Mouse (Mus musculus) neural tube, embryonic 13.5 days (tissue): ENCODE results near the gene Spata21. TPM values are rescaled to one million over a fixed set of nuclear protein-coding genes. Genes with fewer than 3 reads are reported as not detected.
"Not testable (repeated sequence)": the region's sequence is repeated elsewhere in the genome, so short reads cannot be mapped to it uniquely, and the experiment has no call there.

ENCODE experiments used
- ATAC-seq: fragments of 200-750 bp; cut with Nextera tagmentation; 2 replicates; pipeline ENCODE4 v1.8.0; 2017; ENCODE audit warnings: low read depth, mild to moderate bottlenecking, moderate TSS enrichment, moderate library complexity
- H3K27ac ChIP-seq: fragments of 300-500 bp; sonication (generic); replicated peaks from 2 replicates; pipeline ENCODE4 v1.5.1; 2015; ENCODE audit warnings: moderate library complexity, mild to moderate bottlenecking, inconsistent platforms
- H3K27me3 ChIP-seq: fragments of 300-500 bp; sonication (generic); 2 replicates; pipeline ENCODE4 v1.6.1; 2015; ENCODE audit warnings: mild to moderate bottlenecking, inconsistent platforms
- H3K36me3 ChIP-seq: fragments of 300-500 bp; sonication (generic); 2 replicates; pipeline ENCODE4 v1.6.1; 2015; ENCODE audit warnings: mild to moderate bottlenecking, inconsistent platforms
- H3K4me1 ChIP-seq: fragments of 300-500 bp; sonication (generic); replicated peaks from 2 replicates; pipeline ENCODE4 v1.6.1; 2015; ENCODE audit warnings: inconsistent platforms
- H3K4me2 ChIP-seq: fragments of 300-500 bp; sonication (generic); 2 replicates; pipeline ENCODE4 v1.6.1; 2015; ENCODE audit warnings: inconsistent platforms, mild to moderate bottlenecking, moderate library complexity
- H3K4me3 ChIP-seq: fragments of 300-500 bp; sonication (generic); 2 replicates; pipeline ENCODE4 v1.5.1; 2015; ENCODE audit warnings: mild to moderate bottlenecking, inconsistent platforms
- H3K9ac ChIP-seq: fragments of 300-500 bp; sonication (generic); 2 replicates; pipeline ENCODE4 v1.6.1; 2015; ENCODE audit warnings: moderate library complexity, mild to moderate bottlenecking, inconsistent platforms
- H3K9me3 ChIP-seq: fragments of 300-500 bp; sonication (generic); 2 replicates; pipeline ENCODE4 v1.6.1; 2016; ENCODE audit warnings: inconsistent platforms
- WGBS: fragments of 180-500 bp; shearing (Covaris S2); methylation state at CpG from one replicate; pipeline ENCODE4 v1.1.7; 2015; 5-methylcytosine and 5-hydroxymethylcytosine counted together
- polyA plus RNA-seq: library from polyadenylated mRNA; unstranded; fragments of >200 nt; fragmentation: Nextera tagmentation; extraction: Ambion mirVana; gene quantifications from 2 replicates; pipeline ENCODE4 v1.2.1, GENCODE M21; 2015

Spata21 gene
- polyA plus RNA-seq, 1 experiment from 2014 or later, result not detected

DNA sequence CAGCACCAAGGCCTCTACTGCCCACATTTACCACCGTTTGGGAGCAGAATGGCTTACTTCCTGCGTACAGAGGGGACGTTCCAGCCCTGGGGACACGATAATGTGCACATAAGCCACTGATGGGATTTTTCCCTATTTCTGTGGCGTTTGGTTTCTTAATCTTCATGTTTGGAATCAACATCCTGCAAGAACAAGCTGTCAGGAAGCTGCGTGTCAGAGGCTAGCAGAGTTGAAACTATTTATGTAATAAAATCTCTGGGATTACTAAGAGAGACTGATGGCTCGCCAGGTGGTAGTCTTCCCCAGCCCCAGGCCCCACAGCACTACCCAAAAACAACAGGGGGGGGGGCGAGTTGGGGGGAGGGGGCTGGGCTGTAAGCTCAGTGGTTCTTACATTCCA, 45.1 kb downstream of the Spata21 start:
- Histone ChIP-seq H3K9ac (no peak overlapping the region), H3K4me2 (no peak overlapping the region), H3K27me3 (no peaks in the 10 kb centered on the region), H3K27ac (no peak overlapping the region), H3K36me3 (no peaks in the 10 kb centered on the region), H3K9me3 (no peaks in the 10 kb centered on the region), H3K4me3 (no peak overlapping the region), H3K4me1 (peaks cover 75% of the 10 kb centered on the region)
- WGBS, result 67% methylated on average over 8 of the region's 8 CpGs
- ATAC-seq, result no peak

GRCm38 (mm10) chr4:141134031-141134441, 45.9 kb downstream of the Spata21 start:
- H3K9ac ChIP-seq, result 0 out of 2 replicates have a peak overlapping the region, but pooled peaks have one; percentile 45
- H3K4me3 ChIP-seq, result no peak overlapping the region
- peaks cover 82% of the 10 kb centered on the region for H3K4me1 ChIP-seq
- ATAC-seq, result no peak
- peak overlapping the region; percentile 70 for H3K27ac ChIP-seq
- no peaks in the 10 kb centered on the region for H3K27me3 ChIP-seq
- no peaks in the 10 kb centered on the region for H3K36me3 ChIP-seq
- no peak overlapping the region for H3K4me2 ChIP-seq
- WGBS, result 15% methylated on average over 8 of the region's 8 CpGs
- H3K9me3 ChIP-seq, result no peaks in the 10 kb centered on the region

DNA sequence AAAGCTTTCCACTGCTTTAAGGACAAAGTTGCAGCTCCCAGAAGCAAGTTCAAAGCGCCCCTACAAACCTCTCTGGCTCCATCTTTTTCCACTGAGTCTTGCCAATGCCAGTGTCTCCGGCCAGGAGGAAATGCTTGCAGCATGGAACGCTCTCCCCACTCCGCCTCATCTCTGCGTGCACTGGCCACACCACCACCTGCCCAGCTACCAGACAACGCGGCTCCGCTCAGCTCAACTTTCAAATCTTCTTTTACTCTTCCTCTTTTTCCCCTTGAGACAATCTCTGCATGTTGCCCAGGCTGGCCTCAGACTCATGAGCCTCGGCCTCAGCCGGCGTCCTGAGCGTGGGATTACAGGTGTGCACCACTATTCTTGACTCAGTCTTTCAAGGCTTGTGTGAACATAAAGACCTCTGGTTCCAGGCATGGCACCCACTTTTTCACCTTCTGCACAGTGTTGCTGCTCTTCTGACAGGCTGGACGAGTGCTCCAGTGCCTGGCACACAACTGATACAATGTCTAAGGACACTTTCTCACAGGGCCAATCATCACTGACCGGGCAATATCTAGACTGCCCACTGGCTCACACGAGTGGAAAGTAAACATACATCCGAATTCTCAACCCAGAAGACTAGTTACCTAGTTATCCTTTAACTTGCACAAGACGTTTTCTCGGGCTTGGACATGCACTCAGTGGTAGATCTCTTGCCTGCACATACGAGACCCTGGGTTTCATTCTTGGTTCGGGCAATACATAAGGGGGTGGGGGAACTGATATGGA, 46.8 kb downstream of the Spata21 start:
- H3K36me3 ChIP-seq, result no peaks in the 10 kb centered on the region
- no peak overlapping the region for H3K9ac ChIP-seq
- no peak overlapping the region for H3K4me2 ChIP-seq
- ATAC-seq, result no peak
- no peak overlapping the region for H3K4me3 ChIP-seq
- H3K27me3 ChIP-seq, result no peaks in the 10 kb centered on the region
- WGBS, result 79% methylated on average over 20 of the region's 20 CpGs
- H3K27ac ChIP-seq, result peak overlapping the region; percentile 70
- no peaks in the 10 kb centered on the region for H3K9me3 ChIP-seq
- H3K4me1 ChIP-seq, result peaks cover 82% of the 10 kb centered on the region

DNA sequence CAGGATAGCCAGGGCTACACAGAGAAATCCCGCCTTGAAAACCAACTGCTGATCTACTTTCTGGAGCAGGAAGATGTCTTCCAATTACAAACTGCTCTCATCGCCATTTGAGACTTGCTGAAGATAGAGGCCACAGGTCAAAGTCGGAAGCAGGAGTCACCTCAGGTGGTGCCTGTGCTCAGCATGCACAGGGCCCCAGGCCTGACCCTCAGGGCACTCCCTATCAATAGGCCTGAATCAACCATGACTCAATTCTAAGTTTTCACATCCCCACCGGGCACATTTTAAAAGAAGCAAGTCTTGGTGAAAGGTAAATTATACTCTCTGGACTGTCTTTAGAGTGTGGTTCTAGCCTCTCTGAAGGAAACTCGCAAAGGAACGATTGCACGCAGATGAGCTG, 48.0 kb downstream of the Spata21 start:
- Histone ChIP-seq H3K27ac (no peak overlapping the region), H3K4me2 (no peak overlapping the region), H3K27me3 (no peaks in the 10 kb centered on the region), H3K4me1 (peaks cover 72% of the 10 kb centered on the region), H3K9ac (no peak overlapping the region), H3K9me3 (no peaks in the 10 kb centered on the region), H3K36me3 (no peaks in the 10 kb centered on the region), H3K4me3 (no peak overlapping the region)
- WGBS, result 63% methylated on average over 7 of the region's 7 CpGs
- ATAC-seq, result no peak

DNA sequence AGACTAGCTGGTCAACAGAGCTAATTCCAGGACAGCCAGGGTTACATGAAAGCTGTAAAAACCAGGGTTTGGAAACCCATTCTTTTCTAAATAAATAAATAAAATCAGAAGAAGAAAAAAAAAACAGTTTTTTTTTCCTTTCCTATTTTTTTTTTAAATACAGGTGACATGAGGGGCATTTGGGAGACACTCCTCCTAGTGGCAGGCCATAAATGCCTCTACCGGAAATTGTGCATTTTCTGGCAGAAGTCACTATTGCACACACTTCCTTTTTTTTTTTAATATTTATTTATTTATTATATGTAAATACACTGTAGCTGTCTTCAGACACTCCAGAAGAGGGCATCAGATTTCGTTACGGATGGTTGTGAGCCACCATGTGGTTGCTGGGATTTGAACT, 49.6 kb downstream of the Spata21 start:
- H3K9ac ChIP-seq, H3K27ac ChIP-seq, ATAC-seq, H3K9me3 ChIP-seq, H3K27me3 ChIP-seq, H3K36me3 ChIP-seq: not testable (repeated sequence)
- Histone ChIP-seq H3K4me2 (peak overlapping the region; percentile 72), H3K4me3 (peak overlapping the region; percentile 92; the same call in 1 of the 2 replicates), H3K4me1 (peaks cover 60% of the 10 kb centered on the region)
- WGBS, result 73% methylated on average over 3 of the region's 3 CpGs

DNA sequence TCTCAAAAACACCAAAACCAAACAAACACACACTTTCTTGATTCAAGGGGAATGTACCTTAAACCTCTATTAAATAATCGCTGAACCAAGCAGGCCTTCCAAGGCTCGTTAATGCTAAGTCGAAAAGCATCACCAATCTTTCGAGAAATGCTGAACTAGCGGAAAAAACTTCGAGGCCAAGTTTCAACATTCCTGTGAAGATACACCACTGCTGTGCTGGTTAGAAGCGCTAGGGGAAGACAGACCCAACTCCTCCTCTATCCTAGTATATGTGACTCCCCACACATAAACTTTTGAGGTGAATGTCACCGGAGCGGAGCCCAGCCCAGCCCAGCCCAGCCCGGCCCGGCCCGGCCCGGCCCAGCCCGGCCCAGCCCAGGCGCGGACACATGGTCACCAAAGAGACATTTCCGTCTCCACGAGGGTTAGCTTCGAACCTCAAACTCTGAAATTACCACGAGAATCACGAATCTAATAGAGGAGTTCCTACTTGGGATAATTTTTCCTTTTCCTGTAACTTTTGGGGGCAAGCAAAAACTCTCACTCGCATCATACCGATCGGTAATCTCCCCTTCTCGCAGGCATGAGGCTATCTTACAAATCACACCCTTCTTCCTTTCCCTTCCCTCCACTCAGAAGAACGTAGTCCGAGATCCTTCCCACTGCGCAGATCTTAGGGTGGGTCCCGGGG, 50.4 kb downstream of the Spata21 start:
- Histone ChIP-seq H3K4me1 (peaks cover 53% of the 10 kb centered on the region), H3K27ac (peak overlapping the region; percentile 97), H3K9ac (peak overlapping the region; percentile 89), H3K9me3 (no peaks in the 10 kb centered on the region), H3K36me3 (no peaks in the 10 kb centered on the region), H3K27me3 (no peaks in the 10 kb centered on the region), H3K4me3 (peak overlapping the region; percentile 92), H3K4me2 (peak overlapping the region; percentile 72)
- 3% methylated on average over 29 of the region's 29 CpGs for WGBS
- ATAC-seq, result peak; percentile 4; the same call in 1 of the 2 replicates

- peak within 1 kb of the TSS; percentile 72 for H3K4me2 ChIP-seq
- peak within 1 kb of the TSS; percentile 97 for H3K27ac ChIP-seq
- H3K9ac ChIP-seq, result peak within 1 kb of the TSS; percentile 89
- WGBS, result 1% methylated on average over 63 of the region's 63 CpGs
- H3K4me3 ChIP-seq, result peak within 1 kb of the TSS; percentile 92
- ATAC-seq, result peak; percentile 95
- H3K27me3 ChIP-seq, result no peaks in the 10 kb centered on the region
- no peaks in the 10 kb centered on the region for H3K36me3 ChIP-seq
- H3K4me1 ChIP-seq, result peaks cover 48% of the 10 kb centered on the region
- H3K9me3 ChIP-seq, result no peaks in the 10 kb centered on the region
These were observed 51.2 kb downstream of the Spata21 start, which contains the start of gene Szrd1 for GRCm38 (mm10) chr4:141139116-141139970. TSS of gene Szrd1 (minus strand) at chr4:141139775.

- H3K4me1 ChIP-seq, result peaks cover 38% of the 10 kb centered on the region
- not testable (repeated sequence) for ATAC-seq, H3K4me2 ChIP-seq, H3K9me3 ChIP-seq, H3K27ac ChIP-seq, H3K36me3 ChIP-seq, H3K9ac ChIP-seq, H3K4me3 ChIP-seq, H3K27me3 ChIP-seq
- WGBS, result 91% methylated on average over 9 of the region's 9 CpGs
These were observed 52.2 kb downstream of the Spata21 start for GRCm38 (mm10) chr4:141140354-141140753.

GRCm38 (mm10) chr4:141140967-141141366, 52.8 kb downstream of the Spata21 start:
- Histone ChIP-seq H3K9ac (no peak overlapping the region), H3K27me3 (no peaks in the 10 kb centered on the region), H3K4me3 (no peak overlapping the region), H3K36me3 (no peaks in the 10 kb centered on the region), H3K27ac (no peak overlapping the region), H3K9me3 (no peaks in the 10 kb centered on the region), H3K4me1 (peaks cover 32% of the 10 kb centered on the region), H3K4me2 (no peak overlapping the region)
- 92% methylated on average over 6 of the region's 6 CpGs for WGBS
- no peak for ATAC-seq

DNA sequence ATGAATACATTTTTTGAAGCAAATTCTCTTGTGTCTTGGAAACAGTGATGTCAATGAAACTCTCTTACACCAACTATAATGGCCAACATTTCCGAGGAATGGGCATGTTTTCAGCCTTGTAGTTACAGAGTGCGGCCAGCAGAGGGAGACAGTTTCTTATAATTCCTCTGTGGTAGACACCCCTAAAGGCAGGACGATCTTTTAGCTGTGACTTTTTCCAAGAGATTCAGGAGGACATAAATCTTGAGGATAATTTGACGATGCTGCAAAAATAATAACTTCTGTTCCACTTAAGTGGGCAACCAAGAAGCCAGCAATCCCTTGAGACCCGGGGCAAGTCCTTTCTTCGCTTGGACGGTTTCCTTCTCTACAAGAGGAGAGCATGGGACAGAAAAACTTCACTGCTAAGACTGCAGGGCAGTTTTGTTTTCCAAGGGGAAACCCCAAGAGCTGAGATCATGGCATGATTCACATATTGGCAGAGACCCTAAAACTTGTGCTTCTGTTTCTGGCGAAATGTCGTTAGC, 54.2 kb downstream of the Spata21 start:
- Histone ChIP-seq H3K4me3 (no peak overlapping the region), H3K27ac (no peak overlapping the region), H3K4me1 (peaks cover 27% of the 10 kb centered on the region), H3K9ac (0 out of 2 replicates have a peak overlapping the region, but pooled peaks have one; percentile 13), H3K36me3 (no peaks in the 10 kb centered on the region), H3K27me3 (no peaks in the 10 kb centered on the region), H3K4me2 (no peak overlapping the region), H3K9me3 (no peaks in the 10 kb centered on the region)
- ATAC-seq, result no peak
- WGBS, result 32% methylated on average over 9 of the region's 9 CpGs

DNA sequence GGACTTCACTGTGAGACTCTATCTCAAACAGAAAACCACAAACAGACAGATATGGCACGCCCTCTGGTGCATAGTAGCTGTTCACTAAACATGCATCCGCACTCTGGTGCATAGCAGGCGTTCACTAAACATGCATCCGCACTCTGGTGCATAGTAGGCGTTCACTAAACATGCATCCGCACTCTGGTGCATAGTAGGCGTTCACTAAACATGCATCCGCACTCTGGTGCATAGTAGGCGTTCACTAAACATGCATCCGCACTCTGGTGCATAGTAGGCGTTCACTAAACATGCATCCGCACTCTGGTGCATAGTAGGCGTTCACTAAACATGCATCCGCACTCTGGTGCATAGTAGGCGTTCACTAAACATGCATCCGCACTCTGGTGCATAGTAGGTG, 57.0 kb downstream of the Spata21 start:
- not testable (repeated sequence) for H3K27ac ChIP-seq, H3K9me3 ChIP-seq, H3K4me3 ChIP-seq, H3K9ac ChIP-seq, H3K27me3 ChIP-seq, H3K4me2 ChIP-seq, ATAC-seq, H3K36me3 ChIP-seq
- peaks cover 30% of the 10 kb centered on the region for H3K4me1 ChIP-seq
- WGBS, result 95% methylated on average over 10 of the region's 16 CpGs
